Comparison of ENCODE assay signal across 11 mouse cellular contexts in genomic region chr8:121832061-121832460, GRCm38 (mm10). TPM values are rescaled to one million over a fixed set of nuclear protein-coding genes. Genes with fewer than 3 reads are reported as not detected.
DNase-seq lines count a peak whose midpoint lies in the region; ATAC-seq lines count a peak whose summit lies in the region.
"Had no signal": no experiment of that assay in that cellular context is flagged by ENCODE, and none has a peak within 500 bp of the region (broad histone marks: within the 10 kb centered on the region; RNA-seq: fewer than 3 reads in every experiment).

No protein-coding gene starts in this region.

- intact Hi-C loops in left cerebral cortex, postnatal 25 days (cut with DNase I): loop anchor here (5.0 kb wide), 2 partner anchors 115 to 230 kb away; no protein-coding TSS in a partner anchor

- H3K27me3 ChIP-seq in midbrain, embryonic 10.5 days (ENCODE audit: low read depth, poor library complexity, severe bottlenecking): no peaks in the 10 kb centered on the region; the same call in 1 of the 2 replicates
- H3K27me3 ChIP-seq in midbrain, embryonic 16.5 days (ENCODE audit: control insufficient read depth, insufficient read depth, low read depth, low read length): no peaks in the 10 kb centered on the region
- no peaks in the 10 kb centered on the region for H3K27me3 ChIP-seq in embryonic facial prominence, embryonic 10.5 days (replicated peaks; ENCODE audit: low read depth, poor library complexity, severe bottlenecking)
- H3K27me3 ChIP-seq in liver, embryonic 15.5 days: no peaks in the 10 kb centered on the region
- H3K27me3 ChIP-seq: heart, embryonic 15.5 days had no signal

- H3K36me3 ChIP-seq in midbrain, embryonic 10.5 days: peaks cover 6% of the 10 kb centered on the region
- H3K36me3 ChIP-seq in midbrain, embryonic 16.5 days (ENCODE audit: control insufficient read depth, insufficient read depth, low read length): no peaks in the 10 kb centered on the region
- H3K36me3 ChIP-seq in embryonic facial prominence, embryonic 10.5 days (replicated peaks): peaks cover 5% of the 10 kb centered on the region
- H3K36me3 ChIP-seq in liver, embryonic 15.5 days (replicated peaks): no peaks in the 10 kb centered on the region
- H3K36me3 ChIP-seq: heart, embryonic 15.5 days; limb, embryonic 13.5 days had no signal

- peak overlapping the region; percentile 85 for H3K27ac ChIP-seq in midbrain, embryonic 10.5 days (replicated peaks)
- H3K27ac ChIP-seq in midbrain, embryonic 16.5 days (ENCODE audit: low read length): no peak overlapping the region
- H3K27ac ChIP-seq in embryonic facial prominence, embryonic 10.5 days (replicated peaks): peak overlapping the region; percentile 71
- no peak overlapping the region for H3K27ac ChIP-seq in liver, embryonic 15.5 days (replicated peaks)
- H3K27ac ChIP-seq: heart, embryonic 15.5 days; limb, embryonic 13.5 days had no signal

- H3K4me1 ChIP-seq in midbrain, embryonic 10.5 days: peaks cover 21% of the 10 kb centered on the region
- H3K4me1 ChIP-seq in midbrain, embryonic 16.5 days (ENCODE audit: control insufficient read depth, insufficient read depth, low read length): peaks cover 17% of the 10 kb centered on the region
- H3K4me1 ChIP-seq in embryonic facial prominence, embryonic 10.5 days: peaks cover 20% of the 10 kb centered on the region
- H3K4me1 ChIP-seq in liver, embryonic 15.5 days (replicated peaks): peaks cover 26% of the 10 kb centered on the region

- H3K9ac ChIP-seq in midbrain, embryonic 16.5 days (ENCODE audit: low read depth, low read length): no peak overlapping the region
- no peak overlapping the region for H3K9ac ChIP-seq in liver, embryonic 15.5 days
- H3K9ac ChIP-seq: heart, embryonic 15.5 days; limb, embryonic 13.5 days had no signal

- H3K4me3 ChIP-seq in midbrain, embryonic 10.5 days: 0 out of 2 replicates have a peak overlapping the region, but pooled peaks have one; percentile 33
- no peak overlapping the region for H3K4me3 ChIP-seq in midbrain, embryonic 16.5 days (ENCODE audit: low read depth, low read length)
- H3K4me3 ChIP-seq in embryonic facial prominence, embryonic 10.5 days: no peak overlapping the region
- no peak overlapping the region for H3K4me3 ChIP-seq in liver, embryonic 15.5 days (replicated peaks)
- H3K4me3 ChIP-seq: limb, embryonic 13.5 days had no signal

- 79% methylated on average over 2 of the region's 2 CpGs for WGBS in midbrain, embryonic 10.5 days
- 73% methylated on average over 2 of the region's 2 CpGs for whole genome bisulfite sequencing in midbrain, embryonic 16.5 days
- 84% methylated on average over 2 of the region's 2 CpGs for WGBS in embryonic facial prominence, embryonic 10.5 days
- WGBS in liver, embryonic 15.5 days (ENCODE audit: insufficient replicate concordance): 69% methylated on average over 2 of the region's 2 CpGs

- H3K4me2 ChIP-seq in midbrain, embryonic 16.5 days (ENCODE audit: low read length): no peak overlapping the region
- H3K4me2 ChIP-seq in liver, embryonic 15.5 days: peak overlapping the region; percentile 37
- H3K4me2 ChIP-seq: heart, embryonic 15.5 days; limb, embryonic 13.5 days had no signal

- DNase-seq in cerebellum, adult 11-12 months: peak; percentile 9
- DNase-seq in cerebellum, adult 18-20 months: no peak
- DNase-seq in midbrain, embryonic 10.5 days (ENCODE audit: low spot score): no peak
- no peak for DNase-seq in embryonic facial prominence, embryonic 10.5 days (ENCODE audit: low spot score)
- DNase-seq in left cerebral cortex, postnatal 25 days (ENCODE audit: low spot score in 2 of 2): no peak
- no peak for DNase-seq in adrenal gland, postnatal 36 days
- DNase-seq: gastrocnemius, postnatal 25 days had no signal

- no peaks in the 10 kb centered on the region for H3K9me3 ChIP-seq in midbrain, embryonic 10.5 days (replicated peaks)
- H3K9me3 ChIP-seq in midbrain, embryonic 16.5 days (replicated peaks; ENCODE audit: control insufficient read depth, low read length, poor library complexity, severe bottlenecking): no peaks in the 10 kb centered on the region
- H3K9me3 ChIP-seq in embryonic facial prominence, embryonic 10.5 days: no peaks in the 10 kb centered on the region
- H3K9me3 ChIP-seq in liver, embryonic 15.5 days (replicated peaks): no peaks in the 10 kb centered on the region
- H3K9me3 ChIP-seq: heart, embryonic 15.5 days; limb, embryonic 13.5 days had no signal

- no peak for ATAC-seq in midbrain, embryonic 16.5 days
- ATAC-seq in liver, embryonic 15.5 days (ENCODE audit: insufficient read depth): no peak

RNA-seq across cellular contexts. Expression of gene Klhdc4, which starts 2.7 kb away (rescaled TPM):
- polyA plus RNA-seq in midbrain, embryonic 10.5 days (2016; fragmentation: Nextera tagmentation; extraction: Ambion mirVana): 62.1 and 64.1 TPM in 2 replicates
- 42.1 and 43.3 TPM in 2 replicates for polyA plus RNA-seq in midbrain, embryonic 16.5 days (2015; fragmentation: Nextera tagmentation; extraction: Ambion mirVana)
- polyA plus RNA-seq in embryonic facial prominence, embryonic 10.5 days (2016; fragmentation: Nextera tagmentation; extraction: Ambion mirVana): 67.3 and 71.2 TPM in 2 replicates
- 16.8 and 19.9 TPM in 2 replicates for polyA plus RNA-seq in liver, embryonic 15.5 days (2015; fragmentation: Nextera tagmentation; extraction: Ambion mirVana)
- 10 to 100 TPM; 28.0 to 28.1 TPM for total RNA-seq in left cerebral cortex, postnatal 25 days (2021)
- 10 to 100 TPM; 22.7 to 23.1 TPM for total RNA-seq in adrenal gland, postnatal 36 days (2021)

Comparison
In these comparisons a context has a peak if more than half of its experiments do, and no peak if none do; other contexts are left out.
1. H3K27ac ChIP-seq: peak in midbrain, embryonic 10.5 days (single experiment) and embryonic facial prominence, embryonic 10.5 days (single experiment); none in midbrain, embryonic 16.5 days (single experiment) and liver, embryonic 15.5 days (single experiment).